Mouse (Mus musculus): ENCODE results near the gene Flna.

DNA sequence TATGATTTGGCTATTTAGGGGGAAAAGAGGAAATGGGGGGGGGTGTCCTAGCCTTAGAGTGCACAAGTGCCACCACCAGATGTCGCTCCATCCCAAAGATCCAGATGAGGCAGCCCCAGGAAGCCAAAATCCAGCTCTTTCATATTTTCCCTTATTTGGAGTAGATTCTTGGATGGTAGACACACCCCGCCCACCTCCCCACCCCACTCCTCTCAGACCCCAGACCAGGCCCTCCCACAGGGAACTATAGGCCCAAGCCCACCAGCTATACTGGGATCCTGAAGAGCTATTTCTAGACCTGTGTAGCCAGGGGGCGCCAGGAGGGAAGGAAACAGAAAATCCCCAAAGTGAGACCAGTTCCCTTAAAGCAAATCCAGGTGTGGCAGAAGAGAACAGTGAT lies 969 bp downstream of the Flna start:
- TF ChIP-seq CTCF (IDR thresholded peaks at IDR 0.05; ENCODE audit: borderline replicate concordance, insufficient read depth, low read depth, low read length) (peak; percentile 47; the same call in 1 of the 2 replicates), POLR2A (IDR thresholded peaks at IDR 0.05; ENCODE audit: borderline replicate concordance, insufficient read depth, low read length) (no peak)

Data from cerebellum, adult 2 months (tissue).